Mouse (Mus musculus): Measurements from ENCODE around the gene Abcb8.

DNA sequence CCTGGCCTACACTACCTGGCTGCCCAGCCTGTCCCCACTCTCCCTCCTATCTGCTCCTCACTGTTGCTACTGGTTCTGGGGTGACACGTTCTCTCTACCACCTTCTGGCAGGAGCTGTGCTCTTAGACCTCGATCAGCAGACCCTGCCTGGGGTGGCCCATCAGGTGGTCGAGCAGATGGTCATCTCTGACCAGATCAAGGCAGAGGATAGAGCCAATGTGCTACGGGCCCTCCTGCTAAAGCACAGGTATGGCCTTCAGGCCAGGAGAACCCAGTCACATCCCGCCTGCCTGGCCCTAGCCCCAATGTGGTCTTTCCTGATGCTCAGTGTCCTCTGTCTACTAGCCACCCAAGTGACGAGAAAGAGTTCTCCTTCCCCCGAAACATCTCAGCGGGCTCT is 40.5 kb downstream of the Abcb8 start:
- no peak for TF ChIP-seq CTCF (IDR thresholded peaks at IDR 0.05; ENCODE audit: low read depth, low read length)
- TF ChIP-seq POLR2A (IDR thresholded peaks at IDR 0.05; ENCODE audit: borderline replicate concordance, low read depth, low read length) = no peak

All from bone marrow macrophage, adult 2 months (primary cell).